Mouse (Mus musculus) C2C12 (cell line): ENCODE results near the gene Ccdc138. TPM values are rescaled to one million over a fixed set of nuclear protein-coding genes. Genes with fewer than 3 reads are reported as not detected.

Experiments
- H3K27me3 ChIP-seq: one replicate; pipeline ENCODE4 v1.6.1; 2011; ENCODE audit not compliant: control insufficient read depth, insufficient read depth, insufficient read length
- H3K36me3 ChIP-seq: one replicate; pipeline ENCODE4 v1.6.1; 2011; ENCODE audit not compliant: control insufficient read depth, insufficient read depth
- H3K4me3 ChIP-seq: one replicate; pipeline ENCODE4 v1.5.1; 2011; ENCODE audit warnings: mild to moderate bottlenecking, control low read depth; ENCODE audit not compliant: poor library complexity, insufficient read depth, severe bottlenecking
- H3K79me2 ChIP-seq: one replicate; pipeline ENCODE4 v1.6.1; 2011; ENCODE audit not compliant: control insufficient read depth, insufficient read depth
- H3K79me3 ChIP-seq: one replicate; pipeline ENCODE4 v1.6.1; 2011; ENCODE audit warnings: low read depth, control low read depth
- H3ac ChIP-seq: one replicate; pipeline ENCODE3; 2011; ENCODE audit warnings: low read depth; ENCODE audit not compliant: control insufficient read depth, insufficient read length
- CEBPB ChIP-seq: IDR thresholded peaks from one replicate; pipeline ENCODE4 v1.6.1; 2011; ENCODE audit warnings: low read depth, mild to moderate bottlenecking, control low read depth, moderate library complexity
- CTCF ChIP-seq: IDR thresholded peaks from one replicate; pipeline ENCODE4 v1.5.1; 2011; ENCODE audit not compliant: control insufficient read depth, insufficient read depth, insufficient read length
- FOSL1 ChIP-seq: IDR thresholded peaks from one replicate; pipeline ENCODE4 v1.8.0; 2011; ENCODE audit warnings: mild to moderate bottlenecking, low read length; ENCODE audit not compliant: poor library complexity, insufficient read depth, severe bottlenecking
- MAX ChIP-seq: IDR thresholded peaks from one replicate; pipeline ENCODE4 v1.6.1; 2011; ENCODE audit warnings: mild to moderate bottlenecking, control low read depth
- MYOD1 ChIP-seq: IDR thresholded peaks from one replicate; pipeline ENCODE4 v1.6.1; 2011; ENCODE audit warnings: low read depth; ENCODE audit not compliant: control insufficient read depth, insufficient read length
- MYOG ChIP-seq: IDR thresholded peaks from one replicate; pipeline ENCODE4 v1.6.1; 2011; ENCODE audit not compliant: control insufficient read depth, insufficient read length; ENCODE audit errors: extremely low read depth
- USF1 ChIP-seq: IDR thresholded peaks from one replicate; pipeline ENCODE4 v1.6.1; 2011; ENCODE audit warnings: low read depth, mild to moderate bottlenecking, control low read depth, moderate library complexity
- polyA plus RNA-seq: library from polyadenylated mRNA; unstranded; fragments of >200 nt; fragmentation: generic; extraction: Trizol; gene quantifications from one replicate; pipeline ENCODE4 v1.2.1, GENCODE M21; 2012; ENCODE audit warnings: missing spikeins

Ccdc138 gene
- polyA plus RNA-seq, 1 experiment = 0.91 TPM

- no peaks in the 10 kb centered on the region for H3K79me3 ChIP-seq
- H3K4me3 ChIP-seq = no peak overlapping the region
- no peak for TF ChIP-seq MAX
- TF ChIP-seq FOSL1 = no peak
- TF ChIP-seq MYOG = no peak
- TF ChIP-seq USF1 = no peak
- no peak for TF ChIP-seq CEBPB
- no peak for TF ChIP-seq CTCF
- no peaks in the 10 kb centered on the region for H3K79me2 ChIP-seq
- peaks cover 13% of the 10 kb centered on the region for H3K27me3 ChIP-seq
- no peaks in the 10 kb centered on the region for H3K36me3 ChIP-seq
- no peak overlapping the region for H3ac ChIP-seq
Observed at GRCm38 (mm10) chr10:58601946-58602345, 104.2 kb downstream of the Ccdc138 start.

DNA sequence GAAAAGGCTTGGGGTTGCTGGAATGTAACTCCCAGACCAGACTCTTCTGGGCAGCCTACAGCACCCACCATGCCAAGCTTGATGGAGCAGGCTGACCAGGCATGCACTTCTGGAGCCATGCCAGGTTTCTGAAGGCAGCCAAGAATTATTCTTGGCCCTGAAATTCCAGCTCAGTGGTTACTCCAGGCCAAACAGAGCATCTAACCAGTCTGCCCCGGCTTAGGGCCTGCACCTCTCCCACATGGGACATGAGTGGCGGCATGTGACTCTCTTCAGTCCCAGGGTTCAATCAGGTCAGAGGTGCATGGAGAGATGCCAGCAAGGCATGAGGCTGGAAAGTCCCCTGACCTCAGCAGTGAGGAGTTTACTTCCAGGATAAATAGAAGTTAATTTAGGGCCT is 107.0 kb downstream of the Ccdc138 start:
- H3K4me3 ChIP-seq = no peak overlapping the region
- H3K79me2 ChIP-seq = no peaks in the 10 kb centered on the region
- H3K79me3 ChIP-seq = no peaks in the 10 kb centered on the region
- no peak overlapping the region for H3ac ChIP-seq
- H3K27me3 ChIP-seq = peaks cover 9% of the 10 kb centered on the region
- H3K36me3 ChIP-seq = no peaks in the 10 kb centered on the region
- TF ChIP-seq CTCF (no peak), FOSL1 (no peak), MAX (no peak), MYOD1 (no peak), CEBPB (no peak), MYOG (no peak)

- no peak overlapping the region for H3K4me3 ChIP-seq
- H3ac ChIP-seq = no peak overlapping the region
- no peak for TF ChIP-seq FOSL1
- no peak for TF ChIP-seq MAX
- no peak for TF ChIP-seq CTCF
- no peak for TF ChIP-seq CEBPB
- TF ChIP-seq MYOD1 = no peak
- TF ChIP-seq MYOG = no peak
- TF ChIP-seq USF1 = no peak
- no peaks in the 10 kb centered on the region for H3K36me3 ChIP-seq
- no peaks in the 10 kb centered on the region for H3K79me2 ChIP-seq
- no peaks in the 10 kb centered on the region for H3K79me3 ChIP-seq
- peaks cover 5% of the 10 kb centered on the region for H3K27me3 ChIP-seq
Observed at GRCm38 (mm10) chr10:58606356-58606755, 108.6 kb downstream of the Ccdc138 start.

GRCm38 (mm10) chr10:58608858-58609257 is 111.1 kb downstream of the Ccdc138 start:
- Histone ChIP-seq H3K36me3 (no peaks in the 10 kb centered on the region), H3K79me3 (no peaks in the 10 kb centered on the region), H3K27me3 (no peaks in the 10 kb centered on the region), H3ac (no peak overlapping the region), H3K79me2 (no peaks in the 10 kb centered on the region), H3K4me3 (no peak overlapping the region)
- no peak for TF ChIP-seq FOSL1
- no peak for TF ChIP-seq CTCF
- TF ChIP-seq USF1 = no peak
- TF ChIP-seq CEBPB = no peak
- TF ChIP-seq MAX = no peak
- TF ChIP-seq MYOG = no peak
- no peak for TF ChIP-seq MYOD1

- H3K4me3 ChIP-seq = no peak overlapping the region
- no peaks in the 10 kb centered on the region for H3K36me3 ChIP-seq
- H3K79me3 ChIP-seq = no peaks in the 10 kb centered on the region
- no peaks in the 10 kb centered on the region for H3K79me2 ChIP-seq
- H3K27me3 ChIP-seq = peaks cover 11% of the 10 kb centered on the region
- H3ac ChIP-seq = no peak overlapping the region
- TF ChIP-seq MYOG = no peak
- no peak for TF ChIP-seq MAX
Observed at GRCm38 (mm10) chr10:58610484-58611261, 112.9 kb downstream of the Ccdc138 start.

GRCm38 (mm10) chr10:58614601-58615000 is 116.9 kb downstream of the Ccdc138 start:
- no peaks in the 10 kb centered on the region for H3K79me3 ChIP-seq
- no peaks in the 10 kb centered on the region for H3K79me2 ChIP-seq
- no peak overlapping the region for H3ac ChIP-seq
- no peaks in the 10 kb centered on the region for H3K36me3 ChIP-seq
- H3K4me3 ChIP-seq = no peak overlapping the region
- peaks cover 33% of the 10 kb centered on the region for H3K27me3 ChIP-seq
- TF ChIP-seq MAX = no peak
- TF ChIP-seq MYOD1 = no peak
- TF ChIP-seq MYOG = no peak
- no peak for TF ChIP-seq CEBPB
- TF ChIP-seq CTCF = no peak
- no peak for TF ChIP-seq USF1
- no peak for TF ChIP-seq FOSL1
